Mouse (Mus musculus): ENCODE data around the gene Jak3. TPM values are rescaled to one million over a fixed set of nuclear protein-coding genes. Genes with fewer than 3 reads are reported as not detected.
"Not testable (repeated sequence)": the region's sequence is repeated elsewhere in the genome, so short reads cannot be mapped to it uniquely, and the experiment has no call there.

Gene Jak3
- polyA plus RNA-seq, 2 experiments, result 3.0 to 3.8 TPM

- peaks cover 21 to 30% of the 10 kb centered on the region in 2 experiments for H3K4me1 ChIP-seq (replicated peaks; ENCODE audit: control insufficient read depth in 2 of 2, insufficient read depth in 2 of 2, low read length in 1 of 2)
- WGBS (ENCODE audit: insufficient replicate concordance), result under 1% methylated on average over 54 of the region's 54 CpGs
- H3K27me3 ChIP-seq (ENCODE audit: control insufficient read depth, insufficient read depth, low read length), result no peaks in the 10 kb centered on the region; the same call in 1 of the 2 replicates
- DNase-seq (ENCODE audit: low read depth in 3 of 3, low spot score in 3 of 3), result peak; percentile 81 to 84 (median 82)
- TF ChIP-seq EP300 (IDR thresholded peaks at IDR 0.05; ENCODE audit: low read depth), result no peak
- TF ChIP-seq CTCF (IDR thresholded peaks at IDR 0.05; ENCODE audit: low read depth), result no peak
- peak within 1 kb of the TSS; percentile 56 to 64 for H3K4me3 ChIP-seq (ENCODE audit: insufficient read depth in 1 of 2, low read depth in 2 of 2, low read length in 2 of 2)
- H3K27ac ChIP-seq, result no peak within 1 kb of the TSS
- H3K36me3 ChIP-seq (replicated peaks; ENCODE audit: control insufficient read depth, insufficient read depth, low read depth), result no peaks in the 10 kb centered on the region
- H3K4me2 ChIP-seq (ENCODE audit: low read depth), result peak within 1 kb of the TSS; percentile 81
- peak within 1 kb of the TSS; percentile 64 for H3K9ac ChIP-seq (replicated peaks)
- H3K9me3 ChIP-seq (ENCODE audit: control insufficient read depth, low read length), result no peaks in the 10 kb centered on the region
- ATAC-seq (ENCODE audit: insufficient read depth), result peak; percentile 81
Observed at GRCm38 (mm10) chr8:71725122-71725924, 49.2 kb downstream of the Jak3 start, which contains the start of gene Fcho1. TSS of gene Fcho1 (minus strand) at chr8:71725716.

- ATAC-seq (ENCODE audit: insufficient read depth) (peak; percentile 48), DNase-seq (ENCODE audit: low read depth in 3 of 3, low spot score in 3 of 3) (no peak)
- Histone ChIP-seq H3K9ac (replicated peaks) (no peak overlapping the region), H3K4me3 (ENCODE audit: insufficient read depth in 1 of 2, low read depth in 2 of 2, low read length in 2 of 2) (peak overlapping the region; percentile 26 to 46; a peak in 3 of 4 replicates), H3K27me3 (ENCODE audit: control insufficient read depth, insufficient read depth, low read length) (no peaks in the 10 kb centered on the region; the same call in 1 of the 2 replicates), H3K4me1 (replicated peaks; ENCODE audit: control insufficient read depth in 2 of 2, insufficient read depth in 2 of 2, low read length in 1 of 2) (peaks cover 21 to 25% of the 10 kb centered on the region in 2 experiments), H3K4me2 (ENCODE audit: low read depth) (peak overlapping the region; percentile 69), H3K36me3 (replicated peaks; ENCODE audit: control insufficient read depth, insufficient read depth, low read depth) (no peaks in the 10 kb centered on the region), H3K9me3 (ENCODE audit: control insufficient read depth, low read length) (no peaks in the 10 kb centered on the region), H3K27ac (no peak overlapping the region)
- no peak for TF ChIP-seq CTCF (IDR thresholded peaks at IDR 0.05; ENCODE audit: low read depth)
- TF ChIP-seq EP300 (IDR thresholded peaks at IDR 0.05; ENCODE audit: low read depth), result no peak
- WGBS (ENCODE audit: insufficient replicate concordance), result 4% methylated on average over 20 of the region's 21 CpGs
Observed at GRCm38 (mm10) chr8:71728240-71728785, 52.2 kb downstream of the Jak3 start.

DNA sequence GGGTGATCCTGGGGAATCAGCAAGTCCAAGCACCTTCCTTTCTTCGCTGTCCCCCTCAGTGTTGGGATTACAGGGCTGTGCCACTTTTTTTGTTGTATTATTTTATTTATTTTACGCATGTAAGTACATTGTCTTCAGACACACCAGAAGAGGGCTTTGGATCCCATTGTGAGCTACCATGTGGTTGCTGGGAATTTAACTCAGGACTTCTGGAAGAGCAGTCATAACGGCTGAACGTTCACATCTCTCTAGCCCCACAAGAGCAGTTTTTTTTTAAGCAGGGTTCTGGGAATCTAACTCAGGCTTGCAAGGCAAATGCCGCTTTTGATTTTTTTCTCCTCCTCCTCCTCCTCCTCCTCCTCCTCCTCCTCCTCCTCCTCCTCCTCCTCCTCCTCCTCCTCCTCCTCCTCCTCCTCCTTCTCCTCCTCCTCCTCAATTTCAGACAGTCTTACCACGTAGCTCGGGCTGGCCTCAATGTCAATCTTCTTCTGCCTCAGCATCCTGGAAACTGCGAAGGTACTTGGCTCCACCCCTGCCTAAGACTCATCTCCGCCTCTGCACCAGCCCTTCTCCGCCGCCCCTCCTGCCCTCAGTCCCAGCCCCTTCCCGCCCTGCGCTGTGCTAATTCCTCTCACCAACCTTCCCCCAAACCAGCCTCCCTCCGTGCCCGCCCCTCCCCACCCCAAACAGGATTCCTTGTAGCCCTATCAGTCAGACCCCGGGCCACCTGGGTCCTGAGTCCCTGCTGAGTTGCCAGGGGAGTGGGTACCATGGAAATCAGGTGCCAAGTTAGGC is 52.9 kb downstream of the Jak3 start:
- no peaks in the 10 kb centered on the region; the same call in 1 of the 2 replicates for H3K27me3 ChIP-seq (ENCODE audit: control insufficient read depth, insufficient read depth, low read length)
- H3K9ac ChIP-seq (replicated peaks), result no peak overlapping the region
- TF ChIP-seq EP300 (IDR thresholded peaks at IDR 0.05; ENCODE audit: low read depth) (no peak), CTCF (IDR thresholded peaks at IDR 0.05; ENCODE audit: low read depth) (no peak)
- no peak for ATAC-seq (ENCODE audit: insufficient read depth)
- 6% methylated on average over 14 of the region's 16 CpGs for WGBS (ENCODE audit: insufficient replicate concordance)
- no peak overlapping the region for H3K27ac ChIP-seq
- H3K9me3 ChIP-seq (ENCODE audit: control insufficient read depth, low read length), result no peaks in the 10 kb centered on the region
- H3K4me1 ChIP-seq (replicated peaks; ENCODE audit: control insufficient read depth in 2 of 2, insufficient read depth in 2 of 2, low read length in 1 of 2), result peaks cover 16 to 19% of the 10 kb centered on the region in 2 experiments
- H3K36me3 ChIP-seq (replicated peaks; ENCODE audit: control insufficient read depth, insufficient read depth, low read depth), result no peaks in the 10 kb centered on the region
- H3K4me2 ChIP-seq (ENCODE audit: low read depth), result peak overlapping the region; percentile 69
- no peak for DNase-seq (ENCODE audit: low read depth in 3 of 3, low spot score in 3 of 3)
- H3K4me3 ChIP-seq (ENCODE audit: insufficient read depth in 1 of 2, low read depth in 2 of 2, low read length in 2 of 2), result 0 out of 4 replicates have a peak overlapping the region, but pooled peaks of 1 of the 2 experiments have one; percentile 46

DNA sequence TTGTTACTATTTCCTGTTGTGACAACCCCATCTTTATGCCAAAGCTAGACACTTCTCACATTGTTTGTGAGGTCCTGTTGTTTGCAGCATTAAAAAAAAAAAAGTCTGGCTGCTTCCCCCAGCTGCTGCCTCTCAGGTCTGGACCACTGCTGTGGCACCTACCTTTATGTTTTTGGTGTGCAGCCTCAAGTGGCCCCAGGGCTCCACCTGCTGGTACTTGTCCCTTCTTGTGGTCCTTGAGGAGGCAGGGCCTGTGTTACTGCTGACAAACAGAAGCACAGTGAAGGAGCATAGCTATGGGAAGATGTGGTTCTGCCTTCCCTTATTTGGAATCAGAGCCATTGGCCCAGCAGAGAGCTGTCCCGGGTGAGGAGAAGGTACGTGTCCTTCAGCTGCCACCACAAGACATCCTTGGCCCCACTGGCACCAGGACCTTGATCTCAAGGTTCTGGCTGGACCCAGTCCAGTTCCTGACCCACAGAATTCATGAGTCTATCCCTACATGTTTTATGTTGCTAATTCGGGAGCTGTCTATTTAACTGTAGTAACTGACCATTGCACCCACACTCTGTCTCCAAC is 55.6 kb downstream of the Jak3 start:
- no peak overlapping the region for H3K4me2 ChIP-seq (ENCODE audit: low read depth)
- H3K4me3 ChIP-seq (ENCODE audit: insufficient read depth in 1 of 2, low read depth in 2 of 2, low read length in 2 of 2), result no peak overlapping the region
- no peaks in the 10 kb centered on the region for H3K36me3 ChIP-seq (replicated peaks; ENCODE audit: control insufficient read depth, insufficient read depth, low read depth)
- H3K27ac ChIP-seq, result no peak overlapping the region
- 35% methylated on average over 3 of the region's 3 CpGs for WGBS (ENCODE audit: insufficient replicate concordance)
- ATAC-seq (ENCODE audit: insufficient read depth) (no peak), DNase-seq (ENCODE audit: low read depth in 3 of 3, low spot score in 3 of 3) (no peak)
- no peaks in the 10 kb centered on the region; the same call in 1 of the 2 replicates for H3K27me3 ChIP-seq (ENCODE audit: control insufficient read depth, insufficient read depth, low read length)
- H3K4me1 ChIP-seq (replicated peaks; ENCODE audit: control insufficient read depth in 2 of 2, insufficient read depth in 2 of 2, low read length in 1 of 2), result peaks cover 0 to 7% of the 10 kb centered on the region in 2 experiments; a peak in 2 of 4 replicates
- no peak for TF ChIP-seq EP300 (IDR thresholded peaks at IDR 0.05; ENCODE audit: low read depth)
- TF ChIP-seq CTCF (IDR thresholded peaks at IDR 0.05; ENCODE audit: low read depth), result peak; percentile 81
- no peaks in the 10 kb centered on the region for H3K9me3 ChIP-seq (ENCODE audit: control insufficient read depth, low read length)
- H3K9ac ChIP-seq (replicated peaks), result no peak overlapping the region

DNA sequence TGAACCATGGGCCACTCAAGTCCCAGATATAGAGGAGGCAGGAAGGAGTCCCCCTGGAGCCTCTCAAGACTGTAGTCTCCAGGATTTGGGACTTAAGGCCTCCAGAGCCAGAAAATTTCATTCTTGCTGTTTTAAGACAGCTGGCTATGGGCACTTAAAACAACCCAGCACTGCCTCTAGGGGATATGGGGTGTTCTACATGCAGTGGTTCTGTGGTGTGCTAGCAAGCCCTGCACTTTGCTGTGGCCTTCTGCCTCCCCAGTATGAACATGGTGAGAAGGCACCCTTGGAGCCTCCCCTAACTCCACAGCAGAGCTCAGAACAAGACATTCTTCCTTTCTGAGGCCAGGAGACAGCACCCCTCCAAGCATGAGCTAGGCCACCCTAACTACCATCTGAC is 62.2 kb downstream of the Jak3 start:
- H3K4me3 ChIP-seq (ENCODE audit: insufficient read depth in 1 of 2, low read depth in 2 of 2, low read length in 2 of 2); H3K4me1 ChIP-seq (replicated peaks; ENCODE audit: control insufficient read depth in 2 of 2, insufficient read depth in 2 of 2, low read length in 1 of 2); H3K9ac ChIP-seq (replicated peaks); ATAC-seq (ENCODE audit: insufficient read depth); H3K9me3 ChIP-seq (ENCODE audit: control insufficient read depth, low read length); DNase-seq (ENCODE audit: low read depth in 3 of 3, low spot score in 3 of 3); H3K27me3 ChIP-seq (ENCODE audit: control insufficient read depth, insufficient read depth, low read length); H3K36me3 ChIP-seq (replicated peaks; ENCODE audit: control insufficient read depth, insufficient read depth, low read depth); H3K27ac ChIP-seq; H3K4me2 ChIP-seq (ENCODE audit: low read depth): not testable (repeated sequence)
